Mouse (Mus musculus) CD4-positive naive resting alpha-beta T cell, adult 57 days (primary cell): Measurements from ENCODE around the gene Selenoo. TPM values are rescaled to one million over a fixed set of nuclear protein-coding genes. Genes with fewer than 3 reads are reported as not detected.

Source experiments
- total RNA-seq: library from RNA; stranded (reverse); gene quantifications from one replicate; pipeline ENCODE4 v1.2.4, GENCODE M21; 2023

Gene Selenoo
- 25.5 TPM for total RNA-seq

DNA sequence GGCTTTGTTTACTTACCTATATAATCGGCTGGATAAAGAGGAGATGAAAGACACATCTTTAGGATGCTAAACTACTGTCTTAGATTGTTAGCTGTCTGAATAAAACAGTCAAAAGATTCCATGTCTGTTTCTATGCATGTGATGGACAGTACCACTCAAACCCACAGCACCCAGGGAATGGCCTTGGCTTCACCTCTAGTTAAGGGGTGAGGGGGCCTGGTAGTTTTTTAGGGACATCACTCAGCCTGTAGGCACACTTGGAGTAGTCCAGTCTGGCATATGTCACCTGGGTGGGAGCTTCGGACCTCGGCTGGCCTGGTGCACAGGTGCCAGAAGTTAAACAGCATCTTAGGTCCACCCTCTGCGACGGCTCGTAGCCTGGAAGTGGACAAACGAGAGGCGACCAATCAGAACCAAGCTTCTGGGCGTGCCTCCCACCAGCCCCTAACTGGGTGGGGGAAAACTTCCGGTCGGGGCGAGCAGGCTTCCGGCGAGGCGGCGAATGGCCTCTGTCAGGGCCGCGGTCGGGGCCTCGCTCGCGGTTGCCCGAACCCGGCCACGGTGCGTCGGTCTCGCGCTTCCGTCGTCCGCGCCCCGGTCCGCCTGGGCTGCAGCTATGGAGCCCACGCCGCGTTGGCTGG, at the start of gene Selenoo:
Gene Selenoo, plus strand, starts transcription at position 478 of the 641 bp plus-strand sequence.

DNA sequence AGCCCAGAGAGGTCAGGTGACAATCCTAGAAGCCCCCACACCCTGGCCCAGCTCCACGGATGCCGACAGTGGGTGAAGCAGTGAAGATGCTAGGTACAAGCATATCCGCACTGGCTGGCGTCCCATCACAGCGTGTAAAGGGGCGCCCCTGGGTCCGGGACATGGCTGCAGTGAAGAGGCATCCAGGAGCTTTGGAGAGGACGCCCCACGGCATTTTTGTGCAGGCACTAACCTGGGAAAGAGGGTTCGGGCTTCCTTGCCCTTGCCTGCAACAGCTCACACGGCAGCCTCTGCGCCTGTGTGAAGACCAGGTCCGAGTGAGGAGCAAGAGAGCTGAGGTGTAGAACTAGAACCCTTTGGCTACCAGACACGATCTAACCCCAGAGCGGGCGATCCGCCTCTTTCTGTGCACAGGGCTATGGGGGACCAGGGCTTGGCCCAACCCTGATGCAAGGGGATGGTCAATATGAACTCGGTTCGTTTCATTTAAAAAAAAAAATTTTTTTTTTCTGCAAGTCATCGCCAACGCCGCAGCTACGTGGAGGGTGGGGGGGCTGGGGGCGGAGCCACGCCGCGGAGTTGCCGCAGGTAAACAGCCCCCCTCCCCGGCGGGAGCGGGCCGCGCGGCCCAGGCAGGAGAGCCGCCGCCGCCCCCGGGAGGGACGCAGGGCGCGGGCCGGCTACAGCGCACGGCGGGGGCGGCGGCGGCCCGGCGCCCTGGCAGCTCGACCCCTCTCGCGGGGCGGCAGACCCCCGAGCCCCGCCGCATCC, 29.5 kb upstream of the Selenoo start, which contains the start of gene Panx2:
Gene Panx2, plus strand, starts transcription at position 574 of the 771 bp plus-strand sequence.

DNA sequence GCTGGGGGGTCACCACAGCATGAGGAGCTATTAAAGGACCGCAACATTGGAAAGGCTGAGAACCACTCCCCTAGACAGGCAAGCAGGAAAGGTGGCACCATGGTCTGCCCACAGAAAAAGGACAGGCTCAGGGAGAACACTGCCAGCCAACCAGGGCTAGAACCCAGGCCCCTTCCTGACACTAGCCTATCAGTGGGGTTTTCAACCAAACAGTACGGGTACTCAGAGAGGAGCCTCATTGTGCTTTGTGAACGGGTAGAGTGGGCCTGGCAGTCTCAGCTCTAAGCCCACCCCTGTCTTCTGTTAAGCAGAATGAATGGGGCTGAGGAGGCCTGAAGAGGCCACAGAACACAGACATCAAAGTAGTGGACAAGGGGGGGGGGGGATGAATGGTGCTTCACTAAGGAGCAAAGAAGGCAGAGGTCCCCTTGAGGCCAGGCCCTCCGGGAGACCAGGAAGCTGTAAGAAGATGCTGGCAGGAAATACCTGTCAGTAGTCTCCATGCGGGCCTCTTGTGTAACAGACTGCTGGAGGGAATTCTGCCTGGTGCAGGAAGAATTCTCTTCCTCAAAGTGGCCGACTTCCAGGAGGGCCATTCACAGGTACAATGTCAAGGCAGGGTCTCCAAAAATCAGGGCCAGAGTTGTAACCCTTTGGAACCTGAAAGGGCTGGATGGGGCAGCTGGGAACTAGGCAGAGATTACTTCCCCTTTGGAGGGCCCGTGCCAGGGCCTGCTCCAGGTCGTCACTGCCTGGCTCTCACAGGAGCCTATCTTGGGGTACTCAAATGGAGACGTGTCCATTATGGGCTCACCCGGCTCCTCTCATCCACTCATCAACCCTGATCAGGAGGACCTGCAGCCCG, 14.0 kb upstream of the Selenoo start, which contains the start of gene Trabd:
Gene Trabd, plus strand, starts transcription at position 512 of the 865 bp plus-strand sequence.

DNA sequence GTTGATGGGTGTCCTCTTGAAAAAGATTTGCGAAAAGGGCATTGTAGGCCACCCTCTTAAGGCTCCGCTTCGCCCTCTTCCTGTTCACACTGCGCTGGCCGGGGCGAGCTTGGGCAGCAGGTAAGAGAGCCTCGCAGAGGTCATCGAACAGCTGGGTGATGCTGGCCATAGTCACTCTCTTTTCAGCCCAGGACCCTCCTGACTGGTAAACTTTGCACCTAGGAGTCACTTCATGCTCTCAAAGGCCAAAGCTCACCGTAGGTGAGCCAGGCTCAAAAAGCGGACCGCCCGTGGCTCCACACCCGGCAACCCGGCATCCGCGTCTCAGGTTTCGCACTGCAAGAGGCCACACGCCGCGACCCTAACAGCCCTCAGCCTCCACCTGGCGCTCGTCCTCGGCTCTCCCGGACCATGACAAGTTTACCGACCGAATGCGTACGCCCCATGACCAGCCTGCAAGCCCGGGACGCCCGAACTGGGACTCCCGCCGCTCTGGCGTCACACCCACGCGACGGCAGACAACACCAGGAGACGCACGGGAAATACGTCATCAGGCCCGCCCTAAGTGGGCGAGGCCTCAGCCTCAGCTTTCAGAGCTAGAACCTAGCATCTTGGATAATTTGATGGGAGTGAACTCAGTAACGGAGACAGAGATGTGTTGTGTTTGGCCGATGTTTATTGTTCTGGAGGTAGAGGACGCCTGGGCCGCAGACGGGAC, 33.9 kb downstream of the Selenoo start, which contains the start of gene Tubgcp6:
Gene Tubgcp6, minus strand, starts transcription at position 464 of the 718 bp plus-strand sequence.

DNA sequence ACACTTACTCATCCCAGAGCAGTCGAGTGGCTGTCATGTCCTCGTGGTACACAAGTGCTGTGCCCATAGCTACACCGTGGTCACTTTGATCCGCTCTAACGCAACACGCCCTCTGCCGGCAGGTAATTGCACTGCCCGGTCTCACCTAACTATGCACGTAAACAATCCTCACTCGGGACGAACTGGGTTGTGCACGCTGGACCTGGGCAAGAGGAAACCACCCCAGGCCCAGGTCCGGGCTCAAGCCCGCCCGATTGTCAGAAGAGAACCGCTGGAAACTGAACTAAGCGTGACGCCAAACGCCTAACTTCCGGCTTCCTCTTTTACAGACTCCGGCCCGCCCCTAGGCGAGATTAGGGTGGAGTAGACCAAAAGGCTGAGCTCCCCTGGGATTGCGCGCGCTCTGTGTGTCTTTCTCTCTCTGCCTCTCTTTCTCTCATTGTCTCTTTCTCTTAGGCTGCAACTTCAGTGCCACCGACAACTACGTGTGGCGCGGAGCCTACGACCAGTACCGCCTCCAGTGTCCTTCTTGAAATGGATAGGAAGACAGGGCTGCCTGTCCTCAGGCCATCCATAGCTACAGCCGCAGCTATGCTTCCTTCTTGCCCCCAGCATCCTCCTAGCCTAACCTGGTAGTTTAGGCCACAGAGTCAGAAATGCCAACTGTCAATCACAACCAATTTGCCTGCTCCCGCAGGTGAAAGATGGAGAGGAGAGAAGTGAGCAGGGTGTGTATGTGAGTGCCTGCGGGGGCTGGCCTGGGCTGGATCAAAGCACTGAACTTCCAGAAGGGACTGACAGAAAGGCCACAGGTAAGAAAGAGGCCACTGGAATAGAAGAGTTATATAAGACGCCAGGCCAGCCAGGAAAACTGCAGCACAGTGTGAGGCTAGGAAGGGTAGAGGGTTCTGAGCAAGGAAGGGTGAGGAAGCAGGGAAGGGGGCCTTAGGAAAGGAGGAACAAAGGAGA, 39.8 kb downstream of the Selenoo start, which contains the start of gene Hdac10:
Gene Hdac10, minus strand, starts transcription at position 319 of the 969 bp plus-strand sequence.

DNA sequence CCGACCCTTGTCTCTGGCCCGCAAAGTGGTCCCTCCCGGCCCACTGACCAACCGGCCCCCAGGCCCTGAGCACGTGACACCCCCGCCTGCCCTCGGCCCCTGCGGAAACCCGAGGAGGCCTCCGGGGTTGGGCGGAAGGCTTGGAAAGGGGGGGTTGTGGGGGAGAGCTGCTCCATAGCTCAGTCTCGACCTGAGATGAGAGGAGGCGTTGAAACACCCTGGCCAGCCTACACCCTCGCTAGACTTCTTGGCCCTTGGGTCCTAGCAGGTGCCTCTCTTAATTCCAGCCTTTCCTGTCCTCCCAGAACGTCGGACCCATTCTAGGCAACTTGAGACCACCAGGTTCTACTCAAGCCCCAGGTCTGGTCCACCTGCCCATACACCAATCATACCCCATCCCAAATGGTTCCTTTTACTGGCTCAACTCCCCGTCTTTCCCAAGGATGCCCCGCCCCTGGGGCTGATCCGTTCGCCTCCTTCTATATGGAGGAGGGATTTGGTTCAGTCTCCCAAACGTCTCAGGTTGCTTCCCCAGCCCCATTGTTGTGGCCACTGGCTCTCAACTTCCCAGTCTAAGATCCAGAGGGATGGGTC, 51.9 kb downstream of the Selenoo start, which contains the start of gene Mapk12:
Gene Mapk12, minus strand, starts transcription at position 45 of the 594 bp plus-strand sequence.

DNA sequence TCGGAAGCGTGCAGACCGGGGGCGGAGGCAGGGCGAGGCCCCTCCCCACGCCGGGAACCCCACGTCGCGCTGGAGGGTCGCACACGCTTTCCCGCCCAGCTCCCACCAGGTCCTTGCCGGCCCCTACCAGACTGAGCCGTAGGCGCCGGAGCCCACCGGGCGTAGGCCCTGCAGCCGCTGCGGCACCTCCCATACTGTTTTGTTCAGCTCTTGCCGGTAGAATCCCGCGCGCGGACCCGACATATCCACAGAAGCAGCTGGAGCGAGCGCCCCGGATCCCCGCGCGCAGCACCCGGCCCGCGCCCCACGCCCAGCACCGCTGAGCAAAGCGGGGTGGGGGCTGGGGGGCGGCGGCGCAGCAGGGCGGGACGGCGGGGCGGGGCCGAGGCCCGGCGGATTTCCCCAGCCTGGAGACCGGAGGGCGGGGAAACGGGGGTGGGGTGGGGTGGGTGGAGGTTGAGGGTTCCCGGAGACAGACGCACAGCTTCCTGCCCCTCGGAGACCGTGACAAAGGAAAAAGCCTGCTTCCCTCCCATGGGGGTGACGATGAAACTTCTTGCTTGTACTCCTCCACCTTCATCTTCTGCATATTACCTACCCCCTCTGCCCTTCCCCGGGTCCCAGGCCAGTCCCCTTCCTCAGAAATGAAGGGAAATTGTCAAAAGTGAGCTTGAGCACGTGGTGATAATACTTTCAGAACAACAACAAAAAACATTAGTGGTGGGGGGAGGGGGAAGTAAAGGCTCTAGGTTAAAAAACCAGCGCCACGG, 60.6 kb downstream of the Selenoo start, which contains the start of gene Mapk11:
Gene Mapk11, minus strand, starts transcription at position 358 of the 770 bp plus-strand sequence.

Other genes with a start within 250 kb of the Selenoo start
- gene Pim3, start 226.9 kb upstream of the Selenoo start, total RNA-seq = 71.4 TPM
- not detected for gene Ttll8, start 134.7 kb upstream of the Selenoo start, total RNA-seq
- not detected for gene Mlc1, start 110.1 kb upstream of the Selenoo start, total RNA-seq
- gene Mov10l1, start 106.2 kb upstream of the Selenoo start, total RNA-seq = not detected
- not detected for gene Panx2, start 29.4 kb upstream of the Selenoo start, total RNA-seq
- gene Trabd, start 14.0 kb upstream of the Selenoo start, total RNA-seq = 45.4 TPM
- 39.6 TPM for gene Tubgcp6, start 34.0 kb downstream of the Selenoo start, total RNA-seq
- gene Hdac10, start 39.6 kb downstream of the Selenoo start, total RNA-seq = 24.8 TPM
- gene Mapk12, start 51.6 kb downstream of the Selenoo start, total RNA-seq = 3.4 TPM
- 29.8 TPM for gene Mapk11, start 60.5 kb downstream of the Selenoo start, total RNA-seq
- gene Plxnb2, start 91.7 kb downstream of the Selenoo start, total RNA-seq = 2.9 TPM
- 24.3 TPM for gene Dennd6b, start 107.4 kb downstream of the Selenoo start, total RNA-seq
- 42.9 TPM for gene Ppp6r2, start 122.5 kb downstream of the Selenoo start, total RNA-seq
- gene Sbf1, start 226.2 kb downstream of the Selenoo start, total RNA-seq = 416 TPM
- gene Adm2, start 233.6 kb downstream of the Selenoo start, total RNA-seq = not detected
- gene Miox, start 245.3 kb downstream of the Selenoo start, total RNA-seq = not detected